Comparison of ENCODE assay signal across 24 mouse cellular contexts in the genomic region with DNA sequence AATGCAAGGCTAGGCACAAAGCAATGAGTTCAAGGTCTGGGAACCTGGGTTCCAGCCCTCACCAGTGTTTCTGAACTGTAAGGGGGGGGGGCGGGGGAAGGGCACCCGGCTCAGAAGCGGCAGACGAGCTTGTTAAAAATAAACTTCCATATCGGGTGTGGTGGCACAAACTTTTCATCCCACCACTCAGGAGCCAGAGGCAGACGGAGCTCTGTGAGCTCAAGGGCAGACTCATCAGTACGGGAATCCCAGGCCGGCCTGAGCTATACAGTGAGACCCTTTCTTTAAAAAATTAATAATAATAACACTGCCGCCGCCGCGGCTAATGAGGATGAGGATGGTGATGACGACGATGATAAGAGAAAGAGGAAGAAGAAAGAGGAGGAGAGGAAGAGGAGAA.
"Had no signal": no experiment of that assay in that cellular context is flagged by ENCODE, and none has a peak within 500 bp of the region (broad histone marks: within the 10 kb centered on the region; RNA-seq: fewer than 3 reads in every experiment).

No protein-coding gene starts in this region.

- ATAC-seq: liver, postnatal 0 days; lung, postnatal 0 days; midbrain, embryonic 15.5 days had no signal

- H3K27me3 ChIP-seq: kidney, embryonic 15.5 days; limb, embryonic 12.5 days; limb, embryonic 15.5 days; midbrain, embryonic 12.5 days; midbrain, embryonic 15.5 days; neural tube, embryonic 12.5 days; neural tube, embryonic 15.5 days had no signal

- DNase-seq: kidney, postnatal 10 days; kidney, postnatal 36 days; layer of hippocampus, postnatal 36 days; left cerebral cortex, postnatal 4 days; liver, postnatal 0 days; lung, embryonic 14.5 days; right cerebral cortex, adult 18-20 months; right cerebral cortex, postnatal 14 days; right cerebral cortex, postnatal 4 days; thymus, adult 18-20 months; thymus, postnatal 36 days had no signal

- H3K4me1 ChIP-seq: limb, embryonic 12.5 days; limb, embryonic 15.5 days; midbrain, embryonic 12.5 days; midbrain, embryonic 15.5 days; neural tube, embryonic 12.5 days; neural tube, embryonic 15.5 days had no signal

- H3K4me2 ChIP-seq: kidney, embryonic 15.5 days; limb, embryonic 12.5 days; limb, embryonic 15.5 days; liver, embryonic 11.5 days; lung, embryonic 14.5 days; midbrain, embryonic 12.5 days; midbrain, embryonic 15.5 days; neural tube, embryonic 12.5 days; neural tube, embryonic 15.5 days had no signal

- H3K27ac ChIP-seq: kidney, embryonic 15.5 days; left cerebral cortex, adult 2 months; limb, embryonic 12.5 days; limb, embryonic 15.5 days; liver, embryonic 14.5 days; macrophage; midbrain, embryonic 12.5 days; midbrain, embryonic 15.5 days; neural tube, embryonic 12.5 days; neural tube, embryonic 15.5 days; stomach, postnatal 0 days had no signal

- H3K36me3 ChIP-seq: kidney, embryonic 15.5 days; limb, embryonic 12.5 days; limb, embryonic 15.5 days; midbrain, embryonic 12.5 days; midbrain, embryonic 15.5 days; neural tube, embryonic 12.5 days; neural tube, embryonic 15.5 days had no signal

- H3K9ac ChIP-seq: kidney, embryonic 15.5 days; limb, embryonic 12.5 days; limb, embryonic 15.5 days; liver, embryonic 14.5 days; liver, postnatal 0 days; lung, embryonic 14.5 days; midbrain, embryonic 12.5 days; midbrain, embryonic 15.5 days; neural tube, embryonic 12.5 days; neural tube, embryonic 15.5 days had no signal

- H3K9me3 ChIP-seq: kidney, embryonic 15.5 days; limb, embryonic 12.5 days; limb, embryonic 15.5 days; midbrain, embryonic 12.5 days; midbrain, embryonic 15.5 days; neural tube, embryonic 12.5 days; neural tube, embryonic 15.5 days had no signal

- H3K4me3 ChIP-seq: kidney, embryonic 15.5 days; left cerebral cortex, adult 2 months; limb, embryonic 12.5 days; limb, embryonic 15.5 days; midbrain, embryonic 12.5 days; midbrain, embryonic 15.5 days; neural tube, embryonic 12.5 days; neural tube, embryonic 15.5 days had no signal
